Mouse (Mus musculus): Measurements from ENCODE around the gene Mrpl50.

- TF ChIP-seq POLR2A (IDR thresholded peaks at IDR 0.05; ENCODE audit: control insufficient read depth in 1 of 2, insufficient read depth in 1 of 2, low read depth in 1 of 2, low read length in 2 of 2, poor library complexity in 1 of 2) (no peak), NRF1 (IDR thresholded peaks at IDR 0.05; ENCODE audit: insufficient read depth, low read depth, low read length, poor library complexity, severe bottlenecking) (no peak), CTCF (IDR thresholded peaks at IDR 0.05 in 2 of 3, conservative IDR thresholded peaks at IDR 0.05 in 1 of 3; ENCODE audit: control insufficient read depth in 1 of 3, insufficient read depth in 1 of 3, low read depth in 2 of 3, low read length in 3 of 3, poor library complexity in 1 of 3, severe bottlenecking in 1 of 3) (no peak), TAL1 (IDR thresholded peaks at IDR 0.05; ENCODE audit: low read length) (no peak), EP300 (IDR thresholded peaks at IDR 0.05; ENCODE audit: low read depth in 1 of 2, low read length in 2 of 2) (no peak), USF2 (IDR thresholded peaks at IDR 0.05; ENCODE audit: borderline replicate concordance in 1 of 2, insufficient read depth in 1 of 2, low read depth in 1 of 2, low read length in 2 of 2) (no peak), TBP (IDR thresholded peaks at IDR 0.05; ENCODE audit: low read depth, low read length) (no peak), E2F4 (IDR thresholded peaks at IDR 0.05; ENCODE audit: borderline replicate concordance, low read depth, low read length) (no peak), MXI1 (IDR thresholded peaks at IDR 0.05; ENCODE audit: low read depth, low read length) (no peak), TCF12 (IDR thresholded peaks at IDR 0.05; ENCODE audit: low read depth, low read length) (no peak), POLR2AphosphoS2 (IDR thresholded peaks at IDR 0.05; ENCODE audit: low read length) (no peak)
Observed at GRCm38 (mm10) chr4:49480104-49480760, 40.7 kb downstream of the Mrpl50 start.

All from MEL (cell line).